Mouse (Mus musculus) liver, embryonic 12.5 days (tissue): ENCODE data around the gene Tnfaip8l1. TPM values are rescaled to one million over a fixed set of nuclear protein-coding genes. Genes with fewer than 3 reads are reported as not detected.

Experiments used
- ATAC-seq: fragments of 200-750 bp; cut with Nextera tagmentation; 2 replicates; pipeline ENCODE4 v1.8.0; 2017; ENCODE audit warnings: moderate number of reproducible peaks, mild to moderate bottlenecking, moderate library complexity
- H3K27ac ChIP-seq: fragments of 300-500 bp; sonication (generic); 2 replicates; pipeline ENCODE4 v1.5.1; 2016; ENCODE audit warnings: mild to moderate bottlenecking
- H3K27me3 ChIP-seq: fragments of 300-500 bp; sonication (generic); replicated peaks from 2 replicates; pipeline ENCODE4 v1.6.1; 2016; ENCODE audit warnings: mild to moderate bottlenecking, moderate library complexity
- H3K36me3 ChIP-seq: fragments of 300-500 bp; sonication (generic); 2 replicates; pipeline ENCODE4 v1.6.1; 2016; ENCODE audit warnings: mild to moderate bottlenecking, moderate library complexity
- H3K4me1 ChIP-seq: fragments of 300-500 bp; sonication (generic); 2 replicates; pipeline ENCODE4 v1.6.1; 2016
- H3K4me2 ChIP-seq: fragments of 300-500 bp; sonication (generic); 2 replicates; pipeline ENCODE4 v1.6.1; 2016; ENCODE audit warnings: mild to moderate bottlenecking, moderate library complexity
- H3K4me3 ChIP-seq: fragments of 300-500 bp; sonication (generic); 2 replicates; pipeline ENCODE4 v1.5.1; 2016; ENCODE audit warnings: mild to moderate bottlenecking, moderate library complexity
- H3K9ac ChIP-seq: fragments of 300-500 bp; sonication (generic); 2 replicates; pipeline ENCODE4 v1.6.1; 2016; ENCODE audit warnings: mild to moderate bottlenecking, moderate library complexity
- H3K9me3 ChIP-seq: fragments of 300-500 bp; sonication (generic); replicated peaks from 2 replicates; pipeline ENCODE4 v1.6.1; 2016; ENCODE audit warnings: mild to moderate bottlenecking, moderate library complexity
- WGBS: fragments of 180-500 bp; shearing (Covaris S2); methylation state at CpG from one replicate; pipeline ENCODE4 v1.1.7; 2016; ENCODE audit not compliant: insufficient replicate concordance; 5-methylcytosine and 5-hydroxymethylcytosine counted together
- polyA plus RNA-seq: library from polyadenylated mRNA; unstranded; fragments of >200 nt; fragmentation: Nextera tagmentation; extraction: Ambion mirVana; gene quantifications from 2 replicates; pipeline ENCODE4 v1.2.1, GENCODE M21; 2016

Gene Tnfaip8l1
- polyA plus RNA-seq, result 3.7 TPM in 2 replicates

GRCm38 (mm10) chr17:56162231-56162774, at the start of gene Tnfaip8l1:
Tnfaip8l1 (plus strand) TSS chr17:56162477.
- peak within 1 kb of the TSS; percentile 61 for H3K9ac ChIP-seq
- H3K27ac ChIP-seq, result no peak within 1 kb of the TSS
- H3K9me3 ChIP-seq, result no peaks in the 10 kb centered on the region
- H3K4me3 ChIP-seq, result peak within 1 kb of the TSS; percentile 51
- peak within 1 kb of the TSS; percentile 79 for H3K4me2 ChIP-seq
- 2% methylated on average over 30 of the region's 30 CpGs for WGBS
- no peaks in the 10 kb centered on the region for H3K36me3 ChIP-seq
- H3K27me3 ChIP-seq, result peaks cover 28% of the 10 kb centered on the region
- ATAC-seq, result peak; percentile 96
- peaks cover 38% of the 10 kb centered on the region for H3K4me1 ChIP-seq

- Histone ChIP-seq H3K4me2 (no peak overlapping the region), H3K27me3 (peaks cover 33% of the 10 kb centered on the region), H3K36me3 (no peaks in the 10 kb centered on the region), H3K27ac (no peak overlapping the region), H3K9me3 (no peaks in the 10 kb centered on the region), H3K9ac (no peak overlapping the region), H3K4me3 (no peak overlapping the region), H3K4me1 (peaks cover 10% of the 10 kb centered on the region)
- ATAC-seq, result no peak
- WGBS, result 52% methylated on average over 3 of the region's 3 CpGs
Measured at GRCm38 (mm10) chr17:56112743-56113142, 49.5 kb upstream of the Tnfaip8l1 start.

- Histone ChIP-seq H3K27ac (no peak overlapping the region), H3K27me3 (peaks cover 66% of the 10 kb centered on the region), H3K4me1 (peaks cover 21% of the 10 kb centered on the region), H3K9ac (no peak overlapping the region), H3K4me2 (no peak overlapping the region), H3K9me3 (no peaks in the 10 kb centered on the region), H3K36me3 (no peaks in the 10 kb centered on the region), H3K4me3 (no peak overlapping the region)
- no peak for ATAC-seq
- WGBS, result 58% methylated on average over 10 of the region's 10 CpGs
Measured at GRCm38 (mm10) chr17:56116193-56116592, 46.1 kb upstream of the Tnfaip8l1 start.

GRCm38 (mm10) chr17:56117251-56117710, 45.0 kb upstream of the Tnfaip8l1 start, which contains the start of gene Plin5:
Plin5 (minus strand) TSS chr17:56117596.
- Histone ChIP-seq H3K9me3 (peaks cover under 1% of the 10 kb centered on the region; the same call in 1 of the 2 replicates), H3K36me3 (no peaks in the 10 kb centered on the region), H3K4me3 (peak within 1 kb of the TSS; percentile 41), H3K27ac (no peak within 1 kb of the TSS), H3K9ac (peak within 1 kb of the TSS; percentile 36; the same call in 1 of the 2 replicates), H3K4me1 (peaks cover 21% of the 10 kb centered on the region), H3K4me2 (peak within 1 kb of the TSS; percentile 68), H3K27me3 (peaks cover 77% of the 10 kb centered on the region)
- 1% methylated on average over 27 of the region's 27 CpGs for WGBS
- ATAC-seq, result peak; percentile 47

GRCm38 (mm10) chr17:56119431-56119830, 42.8 kb upstream of the Tnfaip8l1 start:
- H3K4me2 ChIP-seq, result peak overlapping the region; percentile 31
- H3K4me1 ChIP-seq, result peaks cover 28% of the 10 kb centered on the region
- H3K9ac ChIP-seq, result no peak overlapping the region
- no peak overlapping the region for H3K27ac ChIP-seq
- peaks cover 7% of the 10 kb centered on the region for H3K9me3 ChIP-seq
- no peak overlapping the region for H3K4me3 ChIP-seq
- peaks cover 98% of the 10 kb centered on the region for H3K27me3 ChIP-seq
- ATAC-seq, result no peak
- H3K36me3 ChIP-seq, result peaks cover 7% of the 10 kb centered on the region; the same call in 1 of the 2 replicates
- 34% methylated on average over 12 of the region's 12 CpGs for WGBS

GRCm38 (mm10) chr17:56119981-56120880, 42.0 kb upstream of the Tnfaip8l1 start:
- Histone ChIP-seq H3K4me2 (peak overlapping the region; percentile 31), H3K9me3 (peaks cover 7% of the 10 kb centered on the region), H3K4me3 (0 out of 2 replicates have a peak overlapping the region, but pooled peaks have one; percentile 10), H3K27me3 (peaks cover 93% of the 10 kb centered on the region), H3K4me1 (peaks cover 32% of the 10 kb centered on the region), H3K27ac (no peak overlapping the region), H3K36me3 (peaks cover 7% of the 10 kb centered on the region; the same call in 1 of the 2 replicates), H3K9ac (no peak overlapping the region)
- no peak for ATAC-seq
- WGBS, result 6% methylated on average over 66 of the region's 66 CpGs

- Histone ChIP-seq H3K27me3 (peaks cover 82% of the 10 kb centered on the region), H3K27ac (no peak within 1 kb of the TSS), H3K9me3 (peaks cover 7% of the 10 kb centered on the region), H3K36me3 (peaks cover 7% of the 10 kb centered on the region; the same call in 1 of the 2 replicates), H3K9ac (no peak within 1 kb of the TSS), H3K4me1 (peaks cover 31% of the 10 kb centered on the region), H3K4me3 (no peak within 1 kb of the TSS), H3K4me2 (no peak within 1 kb of the TSS)
- 38% methylated on average over 2 of the region's 2 CpGs for WGBS
- no peak for ATAC-seq
Measured at GRCm38 (mm10) chr17:56121826-56122225, 40.5 kb upstream of the Tnfaip8l1 start, which contains the start of gene Lrg1. Lrg1 (minus strand) TSS chr17:56122001.

- H3K4me1 ChIP-seq, result peaks cover 22% of the 10 kb centered on the region
- H3K9me3 ChIP-seq, result peaks cover 7% of the 10 kb centered on the region
- no peak overlapping the region for H3K4me2 ChIP-seq
- WGBS, result 75% methylated on average over 12 of the region's 12 CpGs
- peaks cover 70% of the 10 kb centered on the region for H3K27me3 ChIP-seq
- no peak overlapping the region for H3K9ac ChIP-seq
- H3K36me3 ChIP-seq, result peaks cover 7% of the 10 kb centered on the region; the same call in 1 of the 2 replicates
- H3K4me3 ChIP-seq, result no peak overlapping the region
- H3K27ac ChIP-seq, result no peak overlapping the region
- ATAC-seq, result no peak
Measured at GRCm38 (mm10) chr17:56123161-56123560, 39.1 kb upstream of the Tnfaip8l1 start.

- H3K27me3 ChIP-seq, result peaks cover 64% of the 10 kb centered on the region
- peak overlapping the region; percentile 36 for H3K4me3 ChIP-seq
- 47% methylated on average over 59 of the region's 59 CpGs for WGBS
- no peak overlapping the region for H3K9ac ChIP-seq
- H3K9me3 ChIP-seq, result peaks cover 7% of the 10 kb centered on the region
- H3K27ac ChIP-seq, result no peak overlapping the region
- H3K4me2 ChIP-seq, result peak overlapping the region; percentile 66
- peaks cover 22% of the 10 kb centered on the region for H3K4me1 ChIP-seq
- ATAC-seq, result no peak
- peaks cover 7% of the 10 kb centered on the region; the same call in 1 of the 2 replicates for H3K36me3 ChIP-seq
Measured at GRCm38 (mm10) chr17:56123681-56124340, 38.5 kb upstream of the Tnfaip8l1 start.

- ATAC-seq, result no peak
- Histone ChIP-seq H3K27me3 (peaks cover 56% of the 10 kb centered on the region), H3K27ac (no peak overlapping the region), H3K9ac (no peak overlapping the region), H3K4me3 (peak overlapping the region; percentile 36), H3K9me3 (peaks cover 7% of the 10 kb centered on the region), H3K4me2 (peak overlapping the region; percentile 66), H3K4me1 (peaks cover 21% of the 10 kb centered on the region), H3K36me3 (peaks cover 7% of the 10 kb centered on the region; the same call in 1 of the 2 replicates)
- WGBS, result 20% methylated on average over 59 of the region's 59 CpGs
Measured at GRCm38 (mm10) chr17:56124377-56125275, 37.7 kb upstream of the Tnfaip8l1 start.

- WGBS, result 74% methylated on average over 4 of the region's 4 CpGs
- H3K9ac ChIP-seq, result no peak overlapping the region
- H3K27me3 ChIP-seq, result peaks cover 49% of the 10 kb centered on the region
- no peak overlapping the region for H3K4me2 ChIP-seq
- no peak overlapping the region for H3K4me3 ChIP-seq
- peaks cover 7% of the 10 kb centered on the region; the same call in 1 of the 2 replicates for H3K36me3 ChIP-seq
- H3K27ac ChIP-seq, result no peak overlapping the region
- H3K4me1 ChIP-seq, result peaks cover 15% of the 10 kb centered on the region; the same call in 1 of the 2 replicates
- no peak for ATAC-seq
- peaks cover 7% of the 10 kb centered on the region for H3K9me3 ChIP-seq
Measured at GRCm38 (mm10) chr17:56125276-56125630, 37.0 kb upstream of the Tnfaip8l1 start.
